Mouse (Mus musculus) urinary bladder, adult 2 months (tissue): ENCODE measurements around the gene Onecut1. TPM values are rescaled to one million over a fixed set of nuclear protein-coding genes. Genes with fewer than 3 reads are reported as not detected.

Experiments
- DNase-seq: peaks from one replicate; pipeline ENCODE4 v3.0.0; 2022; ENCODE audit warnings: low spot score
- polyA plus RNA-seq: library from polyadenylated mRNA; depleted of rRNA; stranded (reverse); fragments of >200 nt; gene quantifications from 2 replicates; pipeline ENCODE4 v1.2.3, GENCODE M21; 2012; rRNA removed

The Onecut1 gene
- polyA plus RNA-seq, 1 experiment = not detected

DNA sequence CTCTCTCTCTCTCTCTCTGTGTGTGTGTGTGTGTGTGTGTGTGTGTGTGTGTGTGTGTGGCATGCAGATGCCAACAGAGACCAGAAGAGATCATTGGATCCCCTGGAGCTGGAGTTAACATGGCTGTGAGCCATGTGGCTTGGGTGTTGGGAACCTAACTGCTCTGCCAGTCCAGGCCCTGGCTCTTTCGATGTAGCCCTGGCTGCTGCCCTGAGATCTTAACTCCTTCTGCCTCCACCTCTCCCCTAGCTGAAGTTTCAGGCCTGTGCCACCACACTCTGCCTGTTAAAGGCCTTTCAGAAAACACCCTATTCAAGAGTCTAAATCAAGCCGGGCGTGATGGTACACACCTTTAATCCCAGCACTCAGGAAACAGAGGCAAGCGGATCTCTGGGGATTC, 49.7 kb downstream of the Onecut1 start:
- no peak for DNase-seq

DNA sequence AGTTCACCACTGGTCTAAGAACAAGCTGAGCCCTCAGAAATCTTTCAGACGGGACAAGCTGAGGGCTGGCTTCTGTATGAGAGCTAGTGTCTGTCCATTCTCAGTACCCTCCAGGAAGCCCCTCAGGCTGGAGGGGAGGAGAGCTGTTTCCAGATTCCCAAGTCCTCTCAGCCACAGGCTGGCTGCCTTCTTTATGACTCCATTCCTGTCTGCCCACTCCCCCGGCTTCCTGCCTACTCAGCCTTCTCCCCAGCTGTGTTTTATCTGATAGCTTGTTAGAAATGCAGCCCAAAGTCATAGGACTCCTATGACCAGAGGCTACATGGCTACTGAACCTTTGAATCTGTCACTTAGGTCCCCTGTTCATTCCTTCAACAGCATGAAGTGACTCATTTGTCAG, 50.2 kb downstream of the Onecut1 start:
- DNase-seq = no peak

DNA sequence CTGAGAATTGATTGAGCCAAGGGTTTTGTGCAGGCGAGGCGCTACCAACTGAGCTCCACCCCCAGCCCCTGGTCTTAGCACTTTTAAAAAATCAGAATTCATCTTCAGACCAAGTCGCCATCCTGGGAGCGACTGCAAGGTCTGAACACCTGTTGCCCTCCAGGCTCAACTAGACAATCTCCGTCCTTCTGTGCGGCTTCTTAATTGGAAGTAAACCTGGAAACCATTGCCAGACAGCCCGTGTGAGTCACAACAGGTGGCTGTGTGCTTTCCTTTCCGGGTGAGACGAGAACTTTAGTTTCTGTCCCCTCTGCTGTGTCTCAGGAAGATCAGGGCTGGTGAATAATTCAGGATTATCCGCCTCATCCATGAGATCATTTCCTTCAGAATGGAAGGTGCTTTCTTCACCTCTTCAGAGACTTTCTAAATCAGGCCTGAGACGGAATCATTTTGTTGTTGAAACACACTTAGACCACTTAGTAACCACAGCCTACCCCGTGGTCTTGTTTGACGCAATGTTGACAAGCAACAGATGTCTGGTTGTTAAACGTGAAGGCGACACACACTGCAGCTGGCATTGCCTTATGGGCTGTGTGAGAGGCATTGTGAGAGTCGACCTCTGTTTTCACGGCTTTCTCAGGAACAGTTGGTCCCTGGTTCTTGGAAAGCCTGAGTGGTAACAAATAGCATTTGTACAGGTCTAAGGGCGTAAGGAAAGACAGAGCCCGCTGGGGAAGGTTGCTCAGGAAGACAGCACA, 51.1 kb downstream of the Onecut1 start:
- DNase-seq = no peak

DNA sequence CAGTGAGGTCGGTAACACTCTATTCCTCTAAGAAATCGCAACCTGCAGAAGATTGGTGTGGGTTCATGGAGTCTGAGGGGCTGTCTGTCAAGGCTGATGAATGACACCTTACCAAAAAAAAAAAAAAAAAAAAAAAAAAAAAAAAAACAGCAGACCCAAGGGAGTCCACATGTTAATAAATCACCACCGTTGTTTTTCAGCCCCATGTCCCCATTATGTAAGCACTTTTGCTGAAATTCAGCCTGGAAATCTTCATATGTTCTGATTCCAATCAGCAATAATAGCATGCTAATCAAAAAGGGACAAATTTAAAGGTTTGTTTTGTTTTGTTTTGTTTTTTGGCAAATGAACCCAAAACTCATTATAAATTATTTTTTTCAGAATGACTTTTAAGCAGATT, 53.9 kb downstream of the Onecut1 start:
- DNase-seq = no peak

DNA sequence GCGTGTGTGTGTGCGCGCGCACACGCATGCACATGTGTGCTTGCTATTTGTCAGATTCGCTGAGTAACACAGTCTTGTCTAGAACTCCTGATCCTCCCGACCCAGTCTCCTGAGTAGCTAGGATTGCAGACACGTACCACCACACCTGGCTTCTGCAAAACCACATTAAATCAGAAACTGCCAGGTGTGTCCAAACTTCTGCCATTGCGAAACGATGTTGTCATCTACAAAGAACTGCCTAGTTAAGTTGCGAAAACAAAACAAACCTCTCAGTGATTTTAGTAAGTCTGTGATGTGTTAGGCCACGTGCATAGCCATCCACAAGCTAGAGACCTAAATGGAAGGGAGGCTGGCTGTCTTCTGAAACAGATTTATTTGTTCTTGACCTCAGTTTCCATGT, 58.7 kb downstream of the Onecut1 start:
- DNase-seq = no peak

DNA sequence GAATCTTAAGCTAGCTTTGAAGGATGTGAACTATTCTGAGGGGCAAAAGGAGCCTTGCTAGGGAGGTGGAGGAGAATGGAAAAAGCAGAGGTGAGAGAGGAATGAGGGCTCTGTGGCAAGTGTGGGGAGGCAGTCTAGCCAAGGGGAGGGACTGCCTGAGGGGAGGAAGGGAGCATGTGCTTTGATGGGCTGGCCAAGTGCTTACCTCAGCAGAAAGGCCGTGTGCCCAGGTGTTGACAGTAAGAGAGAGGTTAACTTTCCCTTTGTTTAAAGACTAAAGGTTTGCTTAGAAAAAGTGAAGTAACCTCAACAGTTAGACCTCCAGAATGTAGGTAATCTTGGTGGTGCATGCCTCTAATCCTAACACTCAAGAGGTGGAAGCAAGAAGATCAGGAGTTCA, 59.7 kb downstream of the Onecut1 start:
- no peak for DNase-seq

DNA sequence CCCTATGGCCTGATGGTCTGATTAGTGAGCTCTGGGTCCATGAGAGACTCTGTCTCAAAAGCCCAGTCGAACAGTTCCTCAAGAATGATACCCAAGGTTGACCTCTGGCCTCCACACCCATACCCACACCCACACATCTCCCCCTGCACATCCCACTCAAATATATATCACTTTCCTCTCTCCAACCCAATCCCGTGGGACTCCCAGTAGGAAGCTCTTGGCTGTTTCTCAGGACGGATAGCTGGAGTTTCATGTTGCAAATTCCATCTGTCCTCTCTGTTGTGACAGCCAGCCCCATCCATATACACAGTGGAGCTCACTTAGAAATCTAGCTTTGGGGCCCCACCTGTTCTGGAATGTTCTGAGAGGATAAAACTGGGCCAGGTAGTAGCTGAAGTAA, 61.2 kb downstream of the Onecut1 start:
- no peak for DNase-seq

DNA sequence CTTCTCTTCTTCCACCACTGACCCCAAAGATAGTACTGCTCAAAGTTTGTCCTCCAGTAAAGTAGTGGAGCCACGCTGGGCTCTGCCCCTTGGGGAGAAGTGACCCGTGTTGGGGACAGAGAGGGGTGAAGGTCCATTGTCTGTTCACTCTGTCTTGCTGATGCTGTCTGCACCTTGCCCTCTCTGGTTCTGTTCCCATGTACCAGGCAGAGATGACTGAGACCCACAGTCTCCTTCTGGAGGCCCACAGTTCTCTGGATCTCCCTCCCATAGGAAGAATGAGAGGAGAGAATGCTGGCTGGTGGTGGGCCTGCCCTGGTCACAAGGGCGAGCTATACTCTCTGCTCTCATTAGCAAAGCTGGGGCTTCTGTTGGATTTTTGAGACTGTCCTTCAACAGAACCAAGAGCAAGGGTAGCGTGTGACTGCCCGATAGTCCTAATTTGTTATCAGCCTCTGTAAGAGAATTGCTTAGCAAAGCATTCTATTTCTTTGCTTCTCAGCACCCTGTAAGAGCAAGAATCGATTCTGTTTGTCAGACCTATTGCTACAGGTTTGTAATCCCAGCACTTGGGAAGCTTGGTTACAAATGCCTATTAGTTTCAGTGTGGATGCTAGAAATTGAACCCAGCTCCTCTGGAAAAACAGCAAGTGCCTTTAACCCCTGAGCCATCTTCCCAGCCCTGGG, 61.7 kb downstream of the Onecut1 start:
- no peak for DNase-seq

DNA sequence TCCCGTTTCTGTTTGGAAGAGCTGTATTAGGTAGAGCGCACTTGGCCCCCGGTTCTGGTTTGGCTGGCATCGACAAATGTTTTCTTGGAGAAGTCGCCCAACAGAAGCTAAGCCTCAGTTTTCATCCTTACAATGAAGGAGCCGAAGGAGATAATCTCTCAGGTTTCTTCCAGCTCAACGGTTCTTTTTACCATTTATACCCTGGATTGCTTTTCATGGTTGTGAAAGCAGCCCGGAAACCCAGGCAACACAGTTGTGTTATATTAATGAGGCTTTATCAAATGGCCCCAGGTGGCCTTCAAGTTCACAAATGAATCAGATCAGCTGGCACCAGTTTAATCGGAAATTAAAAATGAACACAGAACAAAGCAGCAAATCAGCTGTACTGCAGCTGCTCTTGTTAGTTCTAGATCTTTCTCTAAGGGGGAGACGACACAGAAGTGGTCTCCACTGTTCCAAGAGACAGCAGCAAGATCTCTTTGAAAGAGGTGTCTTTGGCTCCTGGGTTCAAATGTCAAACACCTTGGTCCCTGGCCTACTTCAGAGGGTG, 63.6 kb downstream of the Onecut1 start:
- DNase-seq = no peak

DNA sequence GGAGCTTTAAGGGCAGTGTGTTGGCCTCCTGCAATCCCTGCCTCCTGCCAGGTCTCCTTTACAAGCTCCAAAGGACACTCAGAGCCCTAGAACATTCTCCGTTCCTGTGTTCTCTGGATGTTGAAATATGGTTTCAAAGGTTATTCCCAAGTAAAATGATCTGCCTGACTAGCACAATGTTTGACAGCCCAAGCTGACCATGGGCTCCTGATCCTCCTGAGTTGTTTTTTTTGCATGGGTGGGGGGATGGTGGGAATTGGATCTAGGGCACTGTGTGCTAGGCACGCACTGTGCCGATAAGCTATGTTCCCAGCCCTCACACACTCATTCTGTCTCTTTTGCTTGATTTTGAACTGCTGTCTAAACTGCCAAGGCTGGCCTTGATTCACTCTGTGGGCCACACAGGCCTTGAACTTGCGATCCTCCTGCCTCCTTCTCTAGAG, 68.3 kb downstream of the Onecut1 start:
- DNase-seq = no peak

DNA sequence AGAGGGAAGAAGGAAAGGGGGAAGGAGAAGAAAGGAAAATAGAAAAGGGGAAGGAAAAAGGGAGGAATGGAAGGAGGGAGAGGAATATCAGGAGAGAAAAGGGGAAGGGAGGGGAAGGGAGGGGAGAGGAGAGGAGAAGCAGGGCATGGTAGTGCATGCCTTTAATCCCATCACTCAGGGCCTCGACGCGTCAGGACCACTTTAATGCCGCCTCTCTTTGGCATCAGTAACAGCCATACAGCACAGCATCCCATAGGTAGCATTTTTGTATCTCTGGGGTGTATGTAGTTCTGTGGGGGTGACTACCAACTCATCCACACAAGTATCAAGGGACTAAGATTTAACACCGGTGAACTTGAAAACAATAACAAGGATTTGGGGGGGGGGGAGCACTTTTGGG, 68.9 kb downstream of the Onecut1 start:
- no peak for DNase-seq

DNA sequence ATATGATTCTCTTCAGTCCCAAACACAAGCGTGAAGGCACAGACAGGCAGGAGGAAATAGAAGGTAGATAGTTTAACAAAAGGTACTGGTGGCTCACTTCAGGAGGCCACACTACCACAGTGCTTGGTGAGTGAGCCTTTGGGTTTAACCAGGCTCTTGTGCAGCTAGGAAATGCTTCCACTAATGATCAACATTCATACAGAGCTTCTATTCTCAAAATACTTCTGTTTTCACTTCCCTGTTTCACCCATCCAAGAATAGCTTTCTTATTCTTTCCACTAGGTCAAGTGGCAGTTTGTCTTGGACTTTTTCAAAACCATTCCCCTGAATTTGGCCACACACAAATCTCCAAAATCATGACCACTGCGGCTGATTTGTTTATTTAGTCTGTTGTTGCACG, 73.6 kb downstream of the Onecut1 start:
- DNase-seq = no peak

DNA sequence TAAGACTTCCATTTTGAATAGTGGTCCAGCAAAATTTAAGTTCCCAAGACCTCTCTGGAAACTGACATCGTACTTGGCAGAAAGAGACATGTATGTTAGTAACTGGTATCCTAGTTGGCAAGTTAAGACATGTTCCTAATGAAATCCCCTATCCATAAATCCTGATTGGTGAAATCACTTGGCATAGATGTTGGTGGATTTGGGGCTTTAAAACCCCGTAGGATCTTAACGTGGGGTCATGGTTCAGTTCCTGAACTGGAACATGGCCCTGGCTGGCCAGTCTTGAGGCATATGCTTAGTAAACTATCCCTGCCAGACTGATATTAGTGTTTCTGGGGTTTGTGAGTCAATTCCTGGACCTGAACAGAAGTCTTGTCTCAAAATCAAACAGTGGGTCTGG, 76.0 kb downstream of the Onecut1 start:
- no peak for DNase-seq

DNA sequence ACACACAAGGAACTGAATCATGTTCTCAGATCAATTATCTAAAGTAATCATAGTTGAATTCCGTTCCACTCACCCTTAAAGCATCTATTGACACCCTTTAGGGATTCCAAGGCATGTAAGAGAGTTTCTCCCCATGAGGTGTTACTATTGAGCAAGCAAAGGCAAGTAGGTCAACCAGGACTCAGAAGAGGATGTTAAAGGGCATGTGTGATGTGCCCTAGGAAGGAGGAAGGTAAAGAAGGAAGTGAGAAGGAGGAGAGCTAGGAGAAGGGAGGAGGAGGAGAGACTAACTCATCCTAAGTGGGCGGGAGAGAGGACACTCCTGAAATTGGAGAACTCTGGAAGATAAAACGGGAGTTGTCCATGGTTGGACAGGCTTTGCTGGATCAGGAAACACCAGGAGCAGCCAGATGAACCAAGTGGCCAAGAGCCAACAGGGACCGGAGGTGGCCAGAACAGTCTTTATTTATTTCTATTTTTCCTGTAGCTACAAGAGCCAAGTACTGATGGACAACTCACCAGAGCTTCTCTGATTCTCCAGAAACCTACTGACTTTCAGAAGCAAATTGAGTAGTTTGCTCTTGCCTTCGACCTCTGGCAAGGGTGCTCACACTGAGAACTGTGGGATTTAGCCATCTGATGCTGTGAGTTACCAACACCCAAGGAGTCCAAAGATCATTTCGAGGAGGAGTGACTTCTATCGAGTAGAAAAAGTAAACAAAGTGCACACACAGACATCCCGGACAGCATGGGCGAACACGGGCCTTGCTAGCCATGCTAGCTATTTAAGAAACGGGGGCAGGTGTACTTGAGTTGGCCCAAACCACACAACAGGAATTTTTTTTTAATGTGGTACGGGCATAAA, 77.2 kb downstream of the Onecut1 start:
- DNase-seq = no peak

Other genes with a start within 250 kb of the Onecut1 start
- gene Fam214a, start 91.0 kb downstream of the Onecut1 start, polyA plus RNA-seq = 19.4 and 25.6 TPM in 2 replicates
- 69.9 and 83.8 TPM in 2 replicates for gene Arpp19, start 175.7 kb downstream of the Onecut1 start, polyA plus RNA-seq
- 23.9 and 28.7 TPM in 2 replicates for gene Myo5a, start 209.1 kb downstream of the Onecut1 start, polyA plus RNA-seq